Mouse (Mus musculus) kidney, embryonic 15.5 days (tissue): ENCODE measurements at regions not wholly inside any gene's neighbourhood (a gene's known extent, or its start where the extent isn't known, plus 50 kb on each side); places are given as distances from the start of the nearest gene placed in this dataset.
"Not testable (repeated sequence)": the region's sequence is repeated elsewhere in the genome, so short reads cannot be mapped to it uniquely, and the experiment has no call there.

Source experiments
- ATAC-seq: fragments of 200-750 bp; cut with Nextera tagmentation; replicated peaks from 2 replicates; pipeline ENCODE4 v1.8.0; 2017; ENCODE audit warnings: moderate TSS enrichment; ENCODE audit not compliant: low FRiP score
- H3K27ac ChIP-seq: fragments of 300-500 bp; sonication (generic); 2 replicates; pipeline ENCODE4 v1.5.1; 2015; ENCODE audit warnings: mild to moderate bottlenecking, inconsistent platforms
- H3K27me3 ChIP-seq: fragments of 300-500 bp; sonication (generic); 2 replicates; pipeline ENCODE4 v1.6.1; 2015; ENCODE audit warnings: inconsistent platforms
- H3K36me3 ChIP-seq: fragments of 300-500 bp; sonication (generic); 2 replicates; pipeline ENCODE4 v1.6.1; 2015; ENCODE audit warnings: inconsistent platforms
- H3K4me1 ChIP-seq: fragments of 300-500 bp; sonication (generic); 2 replicates; pipeline ENCODE4 v1.6.1; 2015; ENCODE audit warnings: inconsistent platforms
- H3K4me2 ChIP-seq: fragments of 300-500 bp; sonication (generic); 2 replicates; pipeline ENCODE4 v1.6.1; 2015; ENCODE audit warnings: moderate library complexity, mild to moderate bottlenecking, inconsistent platforms
- H3K4me3 ChIP-seq: fragments of 300-500 bp; sonication (generic); replicated peaks from 2 replicates; pipeline ENCODE4 v1.5.1; 2015; ENCODE audit warnings: mild to moderate bottlenecking, inconsistent platforms
- H3K9ac ChIP-seq: fragments of 300-500 bp; sonication (generic); 2 replicates; pipeline ENCODE4 v1.6.1; 2015; ENCODE audit warnings: mild to moderate bottlenecking, inconsistent platforms
- H3K9me3 ChIP-seq: fragments of 300-500 bp; sonication (generic); replicated peaks from 2 replicates; pipeline ENCODE4 v1.6.1; 2016; ENCODE audit warnings: inconsistent platforms
- WGBS: fragments of 180-500 bp; shearing (Covaris S2); methylation state at CpG from one replicate; pipeline ENCODE4 v1.1.7; 2015; ENCODE audit warnings: mixed read lengths; 5-methylcytosine and 5-hydroxymethylcytosine counted together

GRCm38 (mm10) chr1:161613658-161614057 lies 119.2 kb downstream of the Tnfsf18 start:
- 94% methylated on average over 10 of the region's 10 CpGs for WGBS
- not testable (repeated sequence) for H3K27me3 ChIP-seq, H3K9ac ChIP-seq, H3K4me2 ChIP-seq, H3K4me1 ChIP-seq, H3K36me3 ChIP-seq, H3K4me3 ChIP-seq, ATAC-seq, H3K9me3 ChIP-seq, H3K27ac ChIP-seq

- Histone ChIP-seq H3K4me1 (no peaks in the 10 kb centered on the region), H3K36me3 (no peaks in the 10 kb centered on the region), H3K4me2 (no peak overlapping the region), H3K9ac (no peak overlapping the region), H3K9me3 (no peaks in the 10 kb centered on the region), H3K27me3 (no peaks in the 10 kb centered on the region), H3K27ac (no peak overlapping the region), H3K4me3 (no peak overlapping the region)
- 83% methylated on average over 4 of the region's 4 CpGs for WGBS
- ATAC-seq, result no peak
These were observed 113.0 kb downstream of the Tnfsf18 start for GRCm38 (mm10) chr1:161607446-161607845.

GRCm38 (mm10) chr1:161602150-161602549 lies 107.7 kb downstream of the Tnfsf18 start:
- H3K27me3 ChIP-seq, result no peaks in the 10 kb centered on the region
- H3K4me1 ChIP-seq, result no peaks in the 10 kb centered on the region
- no peak overlapping the region for H3K4me2 ChIP-seq
- H3K9ac ChIP-seq, result no peak overlapping the region
- no peak for ATAC-seq
- no peaks in the 10 kb centered on the region for H3K9me3 ChIP-seq
- WGBS, result 76% methylated on average over 3 of the region's 3 CpGs
- H3K36me3 ChIP-seq, result no peaks in the 10 kb centered on the region
- no peak overlapping the region for H3K27ac ChIP-seq
- no peak overlapping the region for H3K4me3 ChIP-seq

- Histone ChIP-seq H3K36me3 (no peaks in the 10 kb centered on the region), H3K27ac (no peak overlapping the region), H3K4me3 (no peak overlapping the region), H3K9ac (no peak overlapping the region), H3K9me3 (no peaks in the 10 kb centered on the region), H3K4me2 (no peak overlapping the region), H3K27me3 (no peaks in the 10 kb centered on the region), H3K4me1 (no peaks in the 10 kb centered on the region)
- 90% methylated on average over 2 of the region's 2 CpGs for WGBS
- ATAC-seq, result no peak
These were observed 106.7 kb downstream of the Tnfsf18 start for GRCm38 (mm10) chr1:161601167-161601566.

- ATAC-seq, result no peak
- no peaks in the 10 kb centered on the region for H3K4me1 ChIP-seq
- no peak overlapping the region for H3K4me2 ChIP-seq
- H3K4me3 ChIP-seq, result no peak overlapping the region
- 85% methylated on average over 3 of the region's 3 CpGs for WGBS
- no peak overlapping the region for H3K9ac ChIP-seq
- H3K36me3 ChIP-seq, result no peaks in the 10 kb centered on the region
- H3K9me3 ChIP-seq, result no peaks in the 10 kb centered on the region
- H3K27me3 ChIP-seq, result no peaks in the 10 kb centered on the region
- H3K27ac ChIP-seq, result no peak overlapping the region
These were observed 103.7 kb downstream of the Tnfsf18 start for GRCm38 (mm10) chr1:161598167-161598566.

GRCm38 (mm10) chr1:161576530-161576929 lies 82.1 kb downstream of the Tnfsf18 start:
- Histone ChIP-seq H3K9ac (no peak overlapping the region), H3K4me2 (no peak overlapping the region), H3K27ac (no peak overlapping the region), H3K36me3 (no peaks in the 10 kb centered on the region), H3K9me3 (no peaks in the 10 kb centered on the region), H3K4me1 (no peaks in the 10 kb centered on the region), H3K4me3 (no peak overlapping the region), H3K27me3 (no peaks in the 10 kb centered on the region)
- ATAC-seq, result no peak
- WGBS, result 52% methylated on average over 1 of the region's 1 CpGs

- Histone ChIP-seq H3K9me3 (no peaks in the 10 kb centered on the region), H3K4me1 (no peaks in the 10 kb centered on the region), H3K27ac (no peak overlapping the region), H3K27me3 (no peaks in the 10 kb centered on the region), H3K9ac (no peak overlapping the region), H3K4me3 (no peak overlapping the region), H3K36me3 (no peaks in the 10 kb centered on the region), H3K4me2 (no peak overlapping the region)
- no peak for ATAC-seq
- 61% methylated on average over 7 of the region's 7 CpGs for WGBS
These were observed 81.5 kb downstream of the Tnfsf18 start for GRCm38 (mm10) chr1:161575939-161576338.

- Histone ChIP-seq H3K27me3 (no peaks in the 10 kb centered on the region), H3K9ac (no peak overlapping the region), H3K27ac (no peak overlapping the region), H3K4me3 (no peak overlapping the region), H3K9me3 (no peaks in the 10 kb centered on the region), H3K4me1 (no peaks in the 10 kb centered on the region), H3K4me2 (no peak overlapping the region), H3K36me3 (no peaks in the 10 kb centered on the region)
- WGBS, result 88% methylated on average over 5 of the region's 5 CpGs
- no peak for ATAC-seq
These were observed 80.7 kb downstream of the Tnfsf18 start for GRCm38 (mm10) chr1:161575171-161575570.

- Histone ChIP-seq H3K9ac (no peak overlapping the region), H3K4me1 (no peaks in the 10 kb centered on the region), H3K9me3 (no peaks in the 10 kb centered on the region), H3K4me3 (no peak overlapping the region), H3K36me3 (no peaks in the 10 kb centered on the region), H3K4me2 (no peak overlapping the region), H3K27me3 (no peaks in the 10 kb centered on the region), H3K27ac (no peak overlapping the region)
- no peak for ATAC-seq
- 65% methylated on average over 3 of the region's 3 CpGs for WGBS
These were observed 76.3 kb downstream of the Tnfsf18 start for GRCm38 (mm10) chr1:161570762-161571161.

- no peak for ATAC-seq
- Histone ChIP-seq H3K4me1 (no peaks in the 10 kb centered on the region), H3K4me3 (no peak overlapping the region), H3K4me2 (no peak overlapping the region), H3K27ac (no peak overlapping the region), H3K27me3 (no peaks in the 10 kb centered on the region), H3K9ac (no peak overlapping the region), H3K36me3 (no peaks in the 10 kb centered on the region), H3K9me3 (no peaks in the 10 kb centered on the region)
These were observed 73.4 kb downstream of the Tnfsf18 start for GRCm38 (mm10) chr1:161567826-161568225.

GRCm38 (mm10) chr1:161560368-161560767 lies 65.9 kb downstream of the Tnfsf18 start:
- Histone ChIP-seq H3K27ac (no peak overlapping the region), H3K4me1 (no peaks in the 10 kb centered on the region), H3K4me2 (no peak overlapping the region), H3K9ac (no peak overlapping the region), H3K27me3 (no peaks in the 10 kb centered on the region), H3K36me3 (no peaks in the 10 kb centered on the region), H3K4me3 (no peak overlapping the region), H3K9me3 (no peaks in the 10 kb centered on the region)
- WGBS, result 36% methylated on average over 3 of the region's 3 CpGs
- ATAC-seq, result no peak
